Mouse (Mus musculus): ENCODE results near the gene Shisal1. TPM values are rescaled to one million over a fixed set of nuclear protein-coding genes. Genes with fewer than 3 reads are reported as not detected.

The Shisal1 gene
- 4.2 and 5.6 TPM in 2 replicates for polyA plus RNA-seq (2016; fragmentation: Nextera tagmentation; extraction: Ambion mirVana)

GRCm38 (mm10) chr15:84446997-84447396 is at the start of gene Shisal1:
TSS of gene Shisal1 (minus strand) at chr15:84447097.
- H3K36me3 ChIP-seq = no peaks in the 10 kb centered on the region
- ATAC-seq (ENCODE audit: insufficient number of reproducible peaks, insufficient read depth, low FRiP score, low TSS enrichment) = no peak
- H3K4me3 ChIP-seq = peak within 1 kb of the TSS; percentile 55
- H3K4me2 ChIP-seq (replicated peaks) = peak within 1 kb of the TSS; percentile 99
- no peaks in the 10 kb centered on the region for H3K9me3 ChIP-seq
- H3K27me3 ChIP-seq = peaks cover 79% of the 10 kb centered on the region
- H3K27ac ChIP-seq = no peak within 1 kb of the TSS
- H3K4me1 ChIP-seq = peaks cover 17% of the 10 kb centered on the region
- WGBS = 15% methylated on average over 9 of the region's 9 CpGs
- H3K9ac ChIP-seq = peak within 1 kb of the TSS; percentile 72

- no peaks in the 10 kb centered on the region for H3K36me3 ChIP-seq
- H3K4me3 ChIP-seq = no peak overlapping the region
- H3K4me1 ChIP-seq = peaks cover 5% of the 10 kb centered on the region; the same call in 1 of the 2 replicates
- H3K27ac ChIP-seq = no peak overlapping the region
- ATAC-seq (ENCODE audit: insufficient number of reproducible peaks, insufficient read depth, low FRiP score, low TSS enrichment) = no peak
- H3K9me3 ChIP-seq = no peaks in the 10 kb centered on the region
- WGBS = 59% methylated on average over 7 of the region's 7 CpGs
- no peak overlapping the region for H3K4me2 ChIP-seq (replicated peaks)
- no peak overlapping the region for H3K9ac ChIP-seq
- H3K27me3 ChIP-seq = no peaks in the 10 kb centered on the region
These were observed 43.6 kb upstream of the Shisal1 start for GRCm38 (mm10) chr15:84490486-84490885.

GRCm38 (mm10) chr15:84484255-84484654 is 37.4 kb upstream of the Shisal1 start:
- no peak overlapping the region for H3K4me2 ChIP-seq (replicated peaks)
- 55% methylated on average over 4 of the region's 4 CpGs for WGBS
- no peaks in the 10 kb centered on the region for H3K36me3 ChIP-seq
- H3K4me1 ChIP-seq = peaks cover 23% of the 10 kb centered on the region
- no peak overlapping the region for H3K27ac ChIP-seq
- H3K27me3 ChIP-seq = peaks cover 3% of the 10 kb centered on the region; the same call in 1 of the 2 replicates
- no peak for ATAC-seq (ENCODE audit: insufficient number of reproducible peaks, insufficient read depth, low FRiP score, low TSS enrichment)
- H3K4me3 ChIP-seq = no peak overlapping the region
- no peak overlapping the region for H3K9ac ChIP-seq
- H3K9me3 ChIP-seq = no peaks in the 10 kb centered on the region

- H3K9me3 ChIP-seq = no peaks in the 10 kb centered on the region
- no peak overlapping the region for H3K27ac ChIP-seq
- 59% methylated on average over 5 of the region's 5 CpGs for WGBS
- H3K27me3 ChIP-seq = peaks cover 3% of the 10 kb centered on the region; the same call in 1 of the 2 replicates
- H3K4me1 ChIP-seq = peaks cover 23% of the 10 kb centered on the region
- no peak overlapping the region for H3K4me3 ChIP-seq
- no peak overlapping the region for H3K9ac ChIP-seq
- no peaks in the 10 kb centered on the region for H3K36me3 ChIP-seq
- ATAC-seq (ENCODE audit: insufficient number of reproducible peaks, insufficient read depth, low FRiP score, low TSS enrichment) = no peak
- no peak overlapping the region for H3K4me2 ChIP-seq (replicated peaks)
These were observed 36.7 kb upstream of the Shisal1 start for GRCm38 (mm10) chr15:84483622-84484021.

GRCm38 (mm10) chr15:84481259-84481877 is 34.5 kb upstream of the Shisal1 start:
- H3K4me1 ChIP-seq = peaks cover 18% of the 10 kb centered on the region
- 56% methylated on average over 13 of the region's 13 CpGs for WGBS
- H3K36me3 ChIP-seq = no peaks in the 10 kb centered on the region
- H3K9ac ChIP-seq = no peak overlapping the region
- H3K4me2 ChIP-seq (replicated peaks) = no peak overlapping the region
- no peaks in the 10 kb centered on the region for H3K9me3 ChIP-seq
- no peak overlapping the region for H3K27ac ChIP-seq
- peaks cover 3% of the 10 kb centered on the region; the same call in 1 of the 2 replicates for H3K27me3 ChIP-seq
- no peak overlapping the region for H3K4me3 ChIP-seq
- no peak for ATAC-seq (ENCODE audit: insufficient number of reproducible peaks, insufficient read depth, low FRiP score, low TSS enrichment)

GRCm38 (mm10) chr15:84469391-84469790 is 22.5 kb upstream of the Shisal1 start:
- Histone ChIP-seq H3K9ac (no peak overlapping the region), H3K4me1 (peaks cover 15% of the 10 kb centered on the region), H3K27me3 (no peaks in the 10 kb centered on the region), H3K9me3 (no peaks in the 10 kb centered on the region), H3K36me3 (no peaks in the 10 kb centered on the region), H3K4me2 (replicated peaks) (no peak overlapping the region), H3K4me3 (no peak overlapping the region), H3K27ac (no peak overlapping the region)
- no peak for ATAC-seq (ENCODE audit: insufficient number of reproducible peaks, insufficient read depth, low FRiP score, low TSS enrichment)
- 26% methylated on average over 8 of the region's 8 CpGs for WGBS

GRCm38 (mm10) chr15:84467761-84468160 is 20.9 kb upstream of the Shisal1 start:
- no peak overlapping the region for H3K27ac ChIP-seq
- H3K9ac ChIP-seq = no peak overlapping the region
- WGBS = 44% methylated on average over 5 of the region's 5 CpGs
- H3K9me3 ChIP-seq = no peaks in the 10 kb centered on the region
- no peak overlapping the region for H3K4me2 ChIP-seq (replicated peaks)
- H3K36me3 ChIP-seq = no peaks in the 10 kb centered on the region
- no peak for ATAC-seq (ENCODE audit: insufficient number of reproducible peaks, insufficient read depth, low FRiP score, low TSS enrichment)
- peaks cover 16% of the 10 kb centered on the region for H3K4me1 ChIP-seq
- H3K4me3 ChIP-seq = no peak overlapping the region
- no peaks in the 10 kb centered on the region for H3K27me3 ChIP-seq

GRCm38 (mm10) chr15:84466458-84467267 is 19.8 kb upstream of the Shisal1 start:
- ATAC-seq (ENCODE audit: insufficient number of reproducible peaks, insufficient read depth, low FRiP score, low TSS enrichment) = no peak
- Histone ChIP-seq H3K27ac (peak overlapping the region; percentile 32; the same call in 1 of the 2 replicates), H3K4me3 (no peak overlapping the region), H3K9me3 (no peaks in the 10 kb centered on the region), H3K36me3 (no peaks in the 10 kb centered on the region), H3K9ac (no peak overlapping the region), H3K27me3 (no peaks in the 10 kb centered on the region; the same call in 1 of the 2 replicates), H3K4me2 (replicated peaks) (no peak overlapping the region), H3K4me1 (peaks cover 16% of the 10 kb centered on the region)
- 46% methylated on average over 13 of the region's 13 CpGs for WGBS

- no peak for ATAC-seq (ENCODE audit: insufficient number of reproducible peaks, insufficient read depth, low FRiP score, low TSS enrichment)
- Histone ChIP-seq H3K9me3 (no peaks in the 10 kb centered on the region), H3K27me3 (no peaks in the 10 kb centered on the region; the same call in 1 of the 2 replicates), H3K27ac (no peak overlapping the region), H3K4me3 (no peak overlapping the region), H3K4me1 (peaks cover 8% of the 10 kb centered on the region), H3K4me2 (replicated peaks) (no peak overlapping the region), H3K9ac (no peak overlapping the region), H3K36me3 (no peaks in the 10 kb centered on the region)
- WGBS = 79% methylated on average over 2 of the region's 2 CpGs
These were observed 14.5 kb upstream of the Shisal1 start for GRCm38 (mm10) chr15:84461429-84461828.

GRCm38 (mm10) chr15:84458983-84459382 is 12.1 kb upstream of the Shisal1 start:
- Histone ChIP-seq H3K4me2 (replicated peaks) (no peak overlapping the region), H3K9me3 (no peaks in the 10 kb centered on the region), H3K36me3 (no peaks in the 10 kb centered on the region), H3K4me3 (no peak overlapping the region), H3K27me3 (no peaks in the 10 kb centered on the region; the same call in 1 of the 2 replicates), H3K4me1 (no peaks in the 10 kb centered on the region), H3K27ac (no peak overlapping the region), H3K9ac (no peak overlapping the region)
- ATAC-seq (ENCODE audit: insufficient number of reproducible peaks, insufficient read depth, low FRiP score, low TSS enrichment) = no peak
- 66% methylated on average over 6 of the region's 6 CpGs for WGBS

- Histone ChIP-seq H3K9ac (no peak overlapping the region), H3K4me3 (no peak overlapping the region), H3K36me3 (no peaks in the 10 kb centered on the region), H3K27me3 (peaks cover 15% of the 10 kb centered on the region; the same call in 1 of the 2 replicates), H3K4me2 (replicated peaks) (no peak overlapping the region), H3K27ac (no peak overlapping the region), H3K4me1 (peaks cover 7% of the 10 kb centered on the region), H3K9me3 (no peaks in the 10 kb centered on the region)
- 94% methylated on average over 6 of the region's 6 CpGs for WGBS
- ATAC-seq (ENCODE audit: insufficient number of reproducible peaks, insufficient read depth, low FRiP score, low TSS enrichment) = no peak
These were observed 8.4 kb upstream of the Shisal1 start for GRCm38 (mm10) chr15:84455286-84455685.

GRCm38 (mm10) chr15:84453091-84453490 is 6.2 kb upstream of the Shisal1 start:
- peaks cover 32% of the 10 kb centered on the region for H3K27me3 ChIP-seq

More at GRCm38 (mm10) chr15:84453091-84453490, 6.2 kb upstream of the Shisal1 start:
- no peak overlapping the region for H3K4me2 ChIP-seq (replicated peaks)
- peaks cover 11% of the 10 kb centered on the region for H3K4me1 ChIP-seq
- WGBS = 74% methylated on average over 2 of the region's 2 CpGs
- H3K36me3 ChIP-seq = no peaks in the 10 kb centered on the region
- H3K9ac ChIP-seq = no peak overlapping the region
- H3K9me3 ChIP-seq = no peaks in the 10 kb centered on the region
- H3K4me3 ChIP-seq = no peak overlapping the region
- H3K27ac ChIP-seq = no peak overlapping the region
- no peak for ATAC-seq (ENCODE audit: insufficient number of reproducible peaks, insufficient read depth, low FRiP score, low TSS enrichment)

All from embryonic facial prominence, embryonic 12.5 days (tissue).